10 mouse cellular contexts compared by ENCODE assay signal in the genomic region with DNA sequence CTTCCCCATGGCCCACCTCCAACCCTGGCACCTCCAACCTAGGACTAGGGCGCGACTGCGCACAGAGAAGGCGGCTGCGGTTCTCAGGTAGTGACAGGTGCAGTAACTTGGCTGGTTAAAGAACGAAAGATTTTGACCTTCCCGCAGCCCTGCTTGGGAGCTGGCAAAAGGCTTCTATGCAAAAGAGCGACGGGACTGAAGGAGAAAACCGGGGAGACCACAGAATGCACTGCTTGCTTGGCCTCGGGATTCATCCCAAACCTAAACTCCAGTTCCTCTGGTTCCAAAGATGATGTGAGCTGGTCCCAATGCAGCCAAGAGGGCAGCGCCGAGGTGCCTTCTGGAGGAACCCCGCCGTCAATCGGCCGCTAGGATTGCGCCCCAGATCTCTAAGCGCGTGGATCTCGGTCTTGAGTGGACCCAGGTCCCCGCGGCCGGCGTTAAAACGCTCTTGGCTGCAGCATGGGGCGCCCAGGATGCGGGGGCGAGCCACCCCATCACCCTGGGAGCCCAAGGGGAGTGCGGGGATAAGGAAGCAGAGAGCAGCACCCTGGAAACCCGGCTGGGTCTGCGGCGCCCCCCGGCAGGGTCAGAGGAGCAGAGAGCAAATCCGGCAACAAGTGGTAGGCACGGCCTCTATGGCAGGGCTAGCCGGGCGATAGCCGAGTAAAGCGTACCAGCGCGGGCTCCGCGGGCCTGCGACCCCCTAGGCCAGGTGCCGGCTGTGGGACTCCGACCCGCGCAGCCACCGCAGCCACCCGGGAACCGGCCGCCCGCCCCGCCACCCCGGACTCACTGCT. TPM values are rescaled to one million over a fixed set of nuclear protein-coding genes. Genes with fewer than 3 reads are reported as not detected.
DNase-seq lines count a peak whose midpoint lies in the region; ATAC-seq lines count a peak whose summit lies in the region.
"Had no signal": no experiment of that assay in that cellular context is flagged by ENCODE, and none has a peak within 500 bp of the region (broad histone marks: within the 10 kb centered on the region; RNA-seq: fewer than 3 reads in every experiment).

No protein-coding gene starts in this region.

- WGBS in embryonic facial prominence, embryonic 11.5 days = 2% methylated on average over 46 of the region's 56 CpGs
- under 1% methylated on average over 52 of the region's 56 CpGs for WGBS in limb, embryonic 13.5 days
- 2% methylated on average over 56 of the region's 56 CpGs for WGBS in midbrain, embryonic 14.5 days

- no peaks in the 10 kb centered on the region for H3K36me3 ChIP-seq in embryonic facial prominence, embryonic 11.5 days (replicated peaks; ENCODE audit: control insufficient read depth, insufficient read depth, low read depth, low read length)
- peaks cover 21% of the 10 kb centered on the region for H3K36me3 ChIP-seq in limb, embryonic 13.5 days
- H3K36me3 ChIP-seq in midbrain, embryonic 14.5 days (ENCODE audit: control insufficient read depth, insufficient read depth, low read length) = peaks cover 14% of the 10 kb centered on the region

- peak; percentile 79 for ATAC-seq in embryonic facial prominence, embryonic 11.5 days (replicated peaks; ENCODE audit: insufficient number of reproducible peaks, low FRiP score, low TSS enrichment, low read depth)
- ATAC-seq in limb, embryonic 13.5 days (ENCODE audit: low FRiP score, low read depth) = peak; percentile 72
- ATAC-seq in midbrain, embryonic 14.5 days (ENCODE audit: low FRiP score, low TSS enrichment) = peak; percentile 81

- intact Hi-C loops in heart, postnatal 25 days (cut with DNase I) = loop anchor here (2.0 kb wide), 1 partner anchor 20 kb away; the partner anchor contains the start of gene Taf1a

- H3K4me2 ChIP-seq in embryonic facial prominence, embryonic 11.5 days (ENCODE audit: low read depth, low read length) = peak overlapping the region; percentile 84
- peak overlapping the region; percentile 90 for H3K4me2 ChIP-seq in limb, embryonic 13.5 days (replicated peaks)
- peak overlapping the region; percentile 95 for H3K4me2 ChIP-seq in midbrain, embryonic 14.5 days (ENCODE audit: low read length)

- H3K27me3 ChIP-seq in embryonic facial prominence, embryonic 11.5 days (ENCODE audit: control insufficient read depth, insufficient read depth, low read length) = no peaks in the 10 kb centered on the region
- no peaks in the 10 kb centered on the region; the same call in 1 of the 2 replicates for H3K27me3 ChIP-seq in limb, embryonic 13.5 days
- H3K27me3 ChIP-seq in midbrain, embryonic 14.5 days (ENCODE audit: control insufficient read depth, insufficient read depth, low read length) = no peaks in the 10 kb centered on the region

- peak overlapping the region; percentile 38; the same call in 1 of the 2 replicates for H3K27ac ChIP-seq in embryonic facial prominence, embryonic 11.5 days (replicated peaks; ENCODE audit: low read depth, low read length)
- H3K27ac ChIP-seq in limb, embryonic 13.5 days = peak overlapping the region; percentile 79
- H3K27ac ChIP-seq in midbrain, embryonic 14.5 days (replicated peaks; ENCODE audit: low read depth, low read length) = peak overlapping the region; percentile 78

- no peaks in the 10 kb centered on the region for H3K9me3 ChIP-seq in embryonic facial prominence, embryonic 11.5 days (replicated peaks; ENCODE audit: control insufficient read depth, low read length)
- H3K9me3 ChIP-seq in limb, embryonic 13.5 days = no peaks in the 10 kb centered on the region
- H3K9me3 ChIP-seq in midbrain, embryonic 14.5 days (ENCODE audit: control insufficient read depth, low read length) = no peaks in the 10 kb centered on the region

- DNase-seq in left cerebral cortex, adult 18-20 months (ENCODE audit: low spot score in 2 of 2) = peak; percentile 28 to 33
- DNase-seq in left cerebral cortex, adult 11 months (ENCODE audit: low spot score) = no peak
- DNase-seq in R1 (ENCODE audit: low read depth, low spot score) = peak; percentile 56
- peak; percentile 44 for DNase-seq in embryonic facial prominence, embryonic 11.5 days (ENCODE audit: low spot score)
- peak; percentile 6 for DNase-seq in heart, postnatal 25 days (ENCODE audit: low spot score)
- DNase-seq in midbrain, embryonic 14.5 days = peak; percentile 47
- no peak for DNase-seq in ovary, postnatal 14 days (ENCODE audit: low spot score)

- no peaks in the 10 kb centered on the region for H3K4me1 ChIP-seq in embryonic facial prominence, embryonic 11.5 days (ENCODE audit: control insufficient read depth, insufficient read depth, low read length)
- H3K4me1 ChIP-seq in limb, embryonic 13.5 days = peaks cover 31% of the 10 kb centered on the region
- H3K4me1 ChIP-seq in midbrain, embryonic 14.5 days (ENCODE audit: control insufficient read depth, insufficient read depth, low read length) = peaks cover 14% of the 10 kb centered on the region

- peak overlapping the region; percentile 60 for H3K4me3 ChIP-seq in embryonic facial prominence, embryonic 11.5 days (ENCODE audit: low read depth, low read length)
- peak overlapping the region; percentile 95 for H3K4me3 ChIP-seq in limb, embryonic 13.5 days
- peak overlapping the region; percentile 82 for H3K4me3 ChIP-seq in midbrain, embryonic 14.5 days (replicated peaks; ENCODE audit: low read depth, low read length)

- peak overlapping the region; percentile 69 for H3K9ac ChIP-seq in embryonic facial prominence, embryonic 11.5 days (replicated peaks; ENCODE audit: low read length)
- peak overlapping the region; percentile 91 for H3K9ac ChIP-seq in limb, embryonic 13.5 days
- H3K9ac ChIP-seq in midbrain, embryonic 14.5 days (replicated peaks; ENCODE audit: low read length) = peak overlapping the region; percentile 69

RNA-seq across cellular contexts. Expression of gene Mia3, which starts 0.6 kb away (rescaled TPM):
- 100 to 1,000 TPM; 240 to 241 TPM for total RNA-seq in left cerebral cortex, adult 18-20 months (2021)
- 89.6 and 94.7 TPM in 2 replicates for polyA plus RNA-seq in embryonic facial prominence, embryonic 11.5 days (2014; fragmentation: Nextera tagmentation; extraction: Ambion mirVana)
- 100 to 1,000 TPM; 102 to 117 TPM for total RNA-seq in heart, postnatal 25 days (2021)
- 114 and 131 TPM in 2 replicates for polyA plus RNA-seq in limb, embryonic 13.5 days (2015; fragmentation: Nextera tagmentation; extraction: Ambion mirVana)
- 101 and 117 TPM in 2 replicates for polyA plus RNA-seq in midbrain, embryonic 14.5 days (2014; fragmentation: Nextera tagmentation; extraction: Ambion mirVana)

RNA-seq across cellular contexts. Expression of gene Taf1a, which starts 20.0 kb away (rescaled TPM):
- total RNA-seq in left cerebral cortex, adult 18-20 months (2021) = 10 to 100 TPM; 18.2 to 20.7 TPM
- 17.0 and 19.5 TPM in 2 replicates for polyA plus RNA-seq in embryonic facial prominence, embryonic 11.5 days (2014; fragmentation: Nextera tagmentation; extraction: Ambion mirVana)
- 10 to 100 TPM; 12.5 to 15.8 TPM for total RNA-seq in heart, postnatal 25 days (2021)
- polyA plus RNA-seq in limb, embryonic 13.5 days (2015; fragmentation: Nextera tagmentation; extraction: Ambion mirVana) = 21.9 and 24.4 TPM in 2 replicates
- polyA plus RNA-seq in midbrain, embryonic 14.5 days (2014; fragmentation: Nextera tagmentation; extraction: Ambion mirVana) = 14.6 and 16.5 TPM in 2 replicates

RNA-seq across cellular contexts. Expression of gene Hhipl2, which starts 49.2 kb away (rescaled TPM):
- 1 to 10 TPM in 1 of 2 experiments, under 1 TPM in 1; 0.16 to 1.8 TPM for total RNA-seq in left cerebral cortex, adult 18-20 months (2021)
- polyA plus RNA-seq in embryonic facial prominence, embryonic 11.5 days (2014; fragmentation: Nextera tagmentation; extraction: Ambion mirVana) = 0.73 TPM in 1 of 2 replicates, not detected in the other
- total RNA-seq in heart, postnatal 25 days (2021) = under 1 TPM in 1 of 2 experiments, not detected in 1; 0.10 TPM
- polyA plus RNA-seq in limb, embryonic 13.5 days (2015; fragmentation: Nextera tagmentation; extraction: Ambion mirVana) = 0.14 and 0.59 TPM in 2 replicates
- 0.61 and 0.72 TPM in 2 replicates for polyA plus RNA-seq in midbrain, embryonic 14.5 days (2014; fragmentation: Nextera tagmentation; extraction: Ambion mirVana)
- total RNA-seq: adrenal gland, adult 18-20 months; layer of hippocampus, postnatal 10 days had no signal

Comparison
In these comparisons a context has a peak if more than half of its experiments do, and no peak if none do; other contexts are left out.
1. DNase-seq: peak in left cerebral cortex, adult 18-20 months (2 of 2), R1 (single experiment), embryonic facial prominence, embryonic 11.5 days (single experiment), heart, postnatal 25 days (single experiment) and midbrain, embryonic 14.5 days (single experiment); none in left cerebral cortex, adult 11 months (single experiment) and ovary, postnatal 14 days (single experiment).
2. Peak in every context shown above with its lines, with median percentiles within 50 percentile points of each other: ATAC-seq, H3K27ac ChIP-seq, H3K4me2 ChIP-seq, H3K4me3 ChIP-seq and H3K9ac ChIP-seq.